In genomic region chr19:46756221-46756620, GRCm38 (mm10) we compare ENCODE assay signal across 21 mouse cellular contexts. TPM values are rescaled to one million over a fixed set of nuclear protein-coding genes. Genes with fewer than 3 reads are reported as not detected.
DNase-seq lines count a peak whose midpoint lies in the region; TF ChIP-seq lines count a peak whose summit lies in the region.
"Had no signal": no experiment of that assay in that cellular context is flagged by ENCODE, and none has a peak within 500 bp of the region (broad histone marks: within the 10 kb centered on the region; RNA-seq: fewer than 3 reads in every experiment).

No protein-coding gene starts in this region.

- H3K4me1 ChIP-seq in heart, embryonic 10.5 days, result peaks cover 12% of the 10 kb centered on the region
- H3K4me1 ChIP-seq in CH12.LX (ENCODE audit: control insufficient read depth in 1 of 2, insufficient read depth in 2 of 2), result peaks cover 0 to 7% of the 10 kb centered on the region in 2 experiments; a peak in 3 of 4 replicates
- H3K4me1 ChIP-seq: embryonic facial prominence, embryonic 13.5 days; embryonic facial prominence, embryonic 15.5 days had no signal

- dilution Hi-C loops in CH12.LX (cut with MboI; ENCODE audit: extremely low pct_ligation_motif_present, extremely low pct_unique_long_range_greater_than_20kb, low sequenced_read_pairs), result no loop called here

- H3K36me3 ChIP-seq in heart, embryonic 10.5 days, result no peaks in the 10 kb centered on the region
- no peaks in the 10 kb centered on the region for H3K36me3 ChIP-seq in CH12.LX (replicated peaks in 1 of 2; ENCODE audit: control insufficient read depth in 1 of 2, insufficient read depth in 1 of 2, low read length in 1 of 2)
- H3K36me3 ChIP-seq: embryonic facial prominence, embryonic 13.5 days; embryonic facial prominence, embryonic 15.5 days; forebrain, embryonic 10.5 days; forebrain, embryonic 12.5 days had no signal

- H3K4me2 ChIP-seq in CH12.LX (ENCODE audit: insufficient read depth, low read depth, poor library complexity, severe bottlenecking), result no peak overlapping the region; the same call in 1 of the 2 replicates
- H3K4me2 ChIP-seq: embryonic facial prominence, embryonic 13.5 days; embryonic facial prominence, embryonic 15.5 days; forebrain, embryonic 12.5 days had no signal

- TF ChIP-seq RAD21 in CH12.LX (IDR thresholded peaks at IDR 0.05; ENCODE audit: low read depth, low read length), result no peak

- 85% methylated on average over 4 of the region's 4 CpGs for WGBS in heart, embryonic 10.5 days

- no peaks in the 10 kb centered on the region for H3K9me3 ChIP-seq in heart, embryonic 10.5 days
- H3K9me3 ChIP-seq in CH12.LX (replicated peaks; ENCODE audit: low read length), result no peaks in the 10 kb centered on the region
- H3K9me3 ChIP-seq: embryonic facial prominence, embryonic 13.5 days; embryonic facial prominence, embryonic 15.5 days; forebrain, embryonic 12.5 days had no signal

- in situ Hi-C loops in CH12.LX (cut with MboI; ENCODE audit: low pct_ligation_motif_present, low pct_unique_long_range_greater_than_20kb, low sequenced_read_pairs), result no loop called here

- H3K9ac ChIP-seq in CH12.LX (ENCODE audit: insufficient read depth, low read depth), result no peak overlapping the region
- H3K9ac ChIP-seq: embryonic facial prominence, embryonic 13.5 days; embryonic facial prominence, embryonic 15.5 days; forebrain, embryonic 12.5 days had no signal

- no peak overlapping the region for H3K27ac ChIP-seq in heart, embryonic 10.5 days
- H3K27ac ChIP-seq in CH12.LX (ENCODE audit: insufficient read depth, low read depth), result no peak overlapping the region
- H3K27ac ChIP-seq: embryonic facial prominence, embryonic 13.5 days; embryonic facial prominence, embryonic 15.5 days; forebrain, embryonic 10.5 days; forebrain, embryonic 12.5 days had no signal

- intact Hi-C loops in heart, postnatal 25 days (cut with DNase I), result no loop called here

- H3K27me3 ChIP-seq in heart, embryonic 10.5 days (ENCODE audit: insufficient read depth, poor library complexity, severe bottlenecking), result 0 out of 2 replicates have a peak, but pooled peaks cover 3% of the 10 kb centered on the region
- H3K27me3 ChIP-seq in CH12.LX (replicated peaks), result peaks cover 2% of the 10 kb centered on the region
- H3K27me3 ChIP-seq: embryonic facial prominence, embryonic 15.5 days had no signal

- H3K79me2 ChIP-seq in CH12.LX (replicated peaks; ENCODE audit: control insufficient read depth, extremely low read depth, insufficient read depth, poor library complexity, severe bottlenecking), result no peaks in the 10 kb centered on the region

- no peak for TF ChIP-seq CTCF in CH12.LX (conservative IDR thresholded peaks at IDR 0.05 in 1 of 2, IDR thresholded peaks at IDR 0.05 in 1 of 2; ENCODE audit: low read depth in 2 of 2, low read length in 2 of 2)

- H3K4me3 ChIP-seq in heart, embryonic 10.5 days, result no peak overlapping the region
- no peak overlapping the region for H3K4me3 ChIP-seq in CH12.LX (replicated peaks in 1 of 3; ENCODE audit: low read depth in 2 of 3, low read length in 2 of 3, poor library complexity in 1 of 3)
- H3K4me3 ChIP-seq: embryonic facial prominence, embryonic 13.5 days; embryonic facial prominence, embryonic 15.5 days; erythroblast, embryonic 14.5 days; forebrain, embryonic 10.5 days; forebrain, embryonic 12.5 days had no signal

- DNase-seq in heart, embryonic 10.5 days (ENCODE audit: low spot score), result peak; percentile 46
- DNase-seq in heart, postnatal 25 days (ENCODE audit: low spot score), result no peak
- DNase-seq in kidney, adult 9 months, result peak; percentile 52
- no peak for DNase-seq in kidney, postnatal 4 days
- DNase-seq in CH12.LX (ENCODE audit: extremely low read depth), result no peak
- DNase-seq: adrenal gland, adult 2 months; adrenal gland, postnatal 10 days; adrenal gland, postnatal 25 days; B cell, adult 2 months; cerebellum, adult 11 months; cerebellum, adult 18-20 months; cerebellum, adult 8-10 months; cerebellum, adult 9-11 months; cerebellum, postnatal 14 days; cerebellum, postnatal 36 days; embryo, embryonic 11 days had no signal

- TF ChIP-seq EP300 in CH12.LX (IDR thresholded peaks at IDR 0.05; ENCODE audit: low read length), result no peak

- TF ChIP-seq POLR2A in CH12.LX (IDR thresholded peaks at IDR 0.05; ENCODE audit: low read depth, low read length), result no peak

TF ChIP-seq in CH12.LX, 34 proteins besides CTCF, POLR2A, EP300 and RAD21:
- TF ChIP-seq ZNF384 (IDR thresholded peaks at IDR 0.05; ENCODE audit: low read depth, low read length), result peak; percentile 33; the same call in 1 of the 2 replicates
- TF ChIP-seq GABPA (IDR thresholded peaks at IDR 0.05; ENCODE audit: insufficient replicate concordance, low read depth, low read length), result no peak
- 0 out of 2 replicates have a peak, but pooled peaks have one; percentile 10 for TF ChIP-seq BHLHE40 (IDR thresholded peaks at IDR 0.05; ENCODE audit: low read depth, low read length)

RNA-seq across cellular contexts. Expression of gene Cnnm2, which starts 5.2 kb away (rescaled TPM):
- polyA plus RNA-seq in heart, embryonic 10.5 days (2016; fragmentation: Nextera tagmentation; extraction: Ambion mirVana), result 2.7 and 3.0 TPM in 2 replicates
- 1 to 10 TPM; 4.6 to 7.8 TPM for total RNA-seq in heart, postnatal 25 days (2021)
- total RNA-seq in CH12.LX (2012; rRNA removed) (3.1 and 3.7 TPM in 2 replicates), CH12.LX (2014; rRNA removed) (1.8 and 2.4 TPM in 2 replicates)
- polyA plus RNA-seq in CH12.LX (2012; ENCODE audit: insufficient read length, low read depth), result 1.8 and 2.6 TPM in 2 replicates

RNA-seq across cellular contexts. Expression of gene As3mt, which starts 49.0 kb away (rescaled TPM):
- polyA plus RNA-seq in heart, embryonic 10.5 days (2016; fragmentation: Nextera tagmentation; extraction: Ambion mirVana), result 46.2 and 55.0 TPM in 2 replicates
- total RNA-seq in heart, postnatal 25 days (2021), result 10 to 100 TPM; 93.3 to 97.2 TPM
- 30.7 and 34.4 TPM in 2 replicates for total RNA-seq in CH12.LX (2012; rRNA removed)
- 43.3 and 50.1 TPM in 2 replicates for total RNA-seq in CH12.LX (2014; rRNA removed)
- 47.7 and 52.1 TPM in 2 replicates for polyA plus RNA-seq in CH12.LX (2012; ENCODE audit: insufficient read length, low read depth)

Comparison
In these comparisons a context has a peak if more than half of its experiments do, and no peak if none do; other contexts are left out.
1. DNase-seq: peak in heart, embryonic 10.5 days (single experiment) and kidney, adult 9 months (single experiment); none in heart, postnatal 25 days (single experiment), kidney, postnatal 4 days (0 of 2) and CH12.LX (single experiment).